Mouse (Mus musculus) testis, adult 2 months (tissue): Measurements from ENCODE around the gene Slc10a7.
"Not testable (repeated sequence)": the region's sequence is repeated elsewhere in the genome, so short reads cannot be mapped to it uniquely, and the experiment has no call there.

Experiments used
- CTCF ChIP-seq: fragments of 200-500 bp; IDR thresholded peaks from 2 replicates; pipeline ENCODE4 v1.5.1; 2012; ENCODE audit warnings: low read depth, mild to moderate bottlenecking, inconsistent platforms, low read length, moderate library complexity; ENCODE audit not compliant: control insufficient read depth, insufficient read depth, insufficient replicate concordance
- POLR2A ChIP-seq: fragments of 200-500 bp; IDR thresholded peaks from 2 replicates; pipeline ENCODE4 v1.6.1; 2012; ENCODE audit warnings: low read depth, mild to moderate bottlenecking, inconsistent platforms, low read length, moderate library complexity; ENCODE audit not compliant: control insufficient read depth

DNA sequence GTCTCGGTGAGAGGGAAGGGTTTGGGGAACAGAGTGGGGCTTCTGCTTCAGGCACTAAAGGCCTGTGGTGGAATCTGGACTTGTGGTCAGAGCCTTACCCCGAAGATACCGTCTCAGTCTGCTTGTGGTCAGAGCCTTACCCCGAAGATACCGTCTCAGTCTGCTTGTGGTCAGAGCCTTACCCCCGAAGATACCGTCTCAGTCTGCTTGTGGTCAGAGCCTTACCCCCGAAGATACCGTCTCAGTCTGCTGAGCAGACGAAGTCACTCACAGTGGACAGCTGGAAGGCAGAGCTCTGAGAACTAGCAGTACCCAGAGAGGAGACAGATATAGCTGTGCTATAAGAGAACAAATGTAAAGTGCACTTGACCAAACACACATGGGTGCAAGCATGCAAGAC is 208.0 kb downstream of the Slc10a7 start:
- TF ChIP-seq CTCF, POLR2A: not testable (repeated sequence)
